Mouse (Mus musculus): Measurements from ENCODE around the gene Tardbp.

DNA sequence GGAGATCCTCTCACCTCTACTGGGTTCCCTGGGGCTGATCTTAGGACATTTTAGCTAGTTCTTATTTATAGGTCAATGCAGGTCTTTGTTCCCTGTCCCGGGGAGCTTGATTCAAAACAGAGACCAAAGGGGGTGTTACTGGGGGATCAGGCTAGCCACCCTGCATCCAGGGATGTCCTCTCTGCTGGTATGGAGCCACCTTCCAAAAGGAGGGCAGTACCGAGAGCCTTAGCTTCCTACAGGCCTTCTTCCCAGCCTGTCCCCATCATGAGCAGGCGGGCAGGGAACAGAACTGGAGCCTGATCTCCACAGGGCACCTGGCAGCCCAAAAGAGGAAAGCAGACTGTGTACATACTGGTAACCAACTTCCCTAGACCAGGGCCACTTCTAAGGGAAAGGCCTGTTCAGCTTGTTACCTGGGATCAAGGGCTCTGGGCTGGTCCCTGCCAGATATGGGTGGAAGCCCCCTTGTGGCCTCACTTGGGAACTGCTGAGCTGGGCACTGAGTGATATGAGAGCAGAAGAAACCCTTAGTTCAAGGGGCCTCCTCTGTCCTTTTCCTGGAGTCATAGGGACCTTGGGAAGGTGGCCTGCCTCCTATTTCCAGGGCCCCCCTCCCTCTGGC is 22.2 kb downstream of the Tardbp start:
- TF ChIP-seq POLR2A (IDR thresholded peaks at IDR 0.05; ENCODE audit: control insufficient read depth in 1 of 2, insufficient read depth in 1 of 2, low read depth in 1 of 2, low read length in 2 of 2, poor library complexity in 1 of 2) (no peak), CTCF (IDR thresholded peaks at IDR 0.05 in 2 of 3, conservative IDR thresholded peaks at IDR 0.05 in 1 of 3; ENCODE audit: control insufficient read depth in 1 of 3, insufficient read depth in 1 of 3, low read depth in 2 of 3, low read length in 3 of 3, poor library complexity in 1 of 3, severe bottlenecking in 1 of 3) (peak; percentile 81 to 89 (median 81)), RCOR1 (IDR thresholded peaks at IDR 0.05; ENCODE audit: low read depth, low read length) (no peak), POLR2AphosphoS5 (IDR thresholded peaks at IDR 0.05; ENCODE audit: borderline replicate concordance, low read depth, low read length) (no peak), GATA1 (IDR thresholded peaks at IDR 0.05; ENCODE audit: low read depth, low read length) (no peak), NRF1 (IDR thresholded peaks at IDR 0.05; ENCODE audit: insufficient read depth, low read depth, low read length, poor library complexity, severe bottlenecking) (no peak), TCF12 (IDR thresholded peaks at IDR 0.05; ENCODE audit: low read depth, low read length) (no peak)

Measured in MEL (cell line).